Mouse (Mus musculus): ENCODE measurements around the gene Tmem98.

DNA sequence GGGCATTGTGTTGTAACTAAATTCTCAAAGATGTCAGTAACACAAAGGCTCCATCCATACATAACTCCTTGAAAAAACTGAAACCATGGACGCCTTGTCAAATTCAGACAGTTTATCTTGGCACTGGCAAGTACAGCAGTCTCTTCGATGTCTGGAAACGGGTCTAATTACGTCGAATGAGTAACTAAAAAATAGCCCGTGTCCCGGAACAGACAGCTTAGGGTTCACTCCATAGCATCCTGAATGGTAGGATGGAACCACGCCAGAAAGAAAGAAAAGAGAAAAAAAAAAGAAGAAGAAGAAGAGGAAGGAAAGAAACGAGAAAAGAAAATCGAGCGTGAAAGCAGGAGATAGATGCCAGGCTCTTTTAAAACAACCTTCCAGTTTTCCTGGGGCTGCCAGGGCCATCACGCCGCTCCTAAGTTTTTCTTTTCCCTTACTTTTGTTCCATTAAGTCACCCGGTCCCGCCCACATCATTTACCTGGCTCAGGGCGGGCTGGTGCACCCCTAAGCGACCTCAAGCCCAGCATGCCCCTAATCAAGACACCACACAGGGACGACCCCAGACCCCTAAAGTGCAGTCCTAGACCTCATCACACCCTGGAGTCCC, 31.0 kb upstream of the Tmem98 start:
- TF ChIP-seq EP300 (IDR thresholded peaks at IDR 0.05) (no peak), CTCF (IDR thresholded peaks at IDR 0.05) (no peak)
